Mouse (Mus musculus) kidney, postnatal 0 days (tissue): Measurements from ENCODE around the gene Rtl6. TPM values are rescaled to one million over a fixed set of nuclear protein-coding genes. Genes with fewer than 3 reads are reported as not detected.
A peak's percentile ranks its signal among the peaks of the same experiment; 100 is the strongest.

Experiments
- ATAC-seq: fragments of 200-750 bp; cut with Nextera tagmentation; replicated peaks from 2 replicates; pipeline ENCODE4 v1.8.0; 2017; ENCODE audit warnings: low read depth, moderate number of reproducible peaks, moderate TSS enrichment, moderate library complexity; ENCODE audit not compliant: low FRiP score
- DNase-seq: peaks from one replicate; pipeline ENCODE4 v3.0.0-alpha.2; 2016; ENCODE audit warnings: low spot score
- H3K27ac ChIP-seq: fragments of 300-500 bp; sonication (generic); 2 replicates; pipeline ENCODE4 v1.5.1; 2014; ENCODE audit warnings: mild to moderate bottlenecking
- H3K27me3 ChIP-seq: fragments of 300-500 bp; sonication (generic); 2 replicates; pipeline ENCODE4 v1.6.1; 2014; ENCODE audit warnings: low read length, mixed read lengths; ENCODE audit not compliant: insufficient read depth
- H3K36me3 ChIP-seq: fragments of 300-500 bp; sonication (generic); 2 replicates; pipeline ENCODE4 v1.6.1; 2014; ENCODE audit warnings: low read length, mixed read lengths; ENCODE audit not compliant: insufficient read depth
- H3K4me1 ChIP-seq: fragments of 300-500 bp; sonication (generic); replicated peaks from 2 replicates; pipeline ENCODE4 v1.6.1; 2014; ENCODE audit warnings: antibody characterized with exemption, low read length, mixed read lengths; ENCODE audit not compliant: insufficient read depth
- H3K4me2 ChIP-seq: fragments of 300-500 bp; sonication (generic); 2 replicates; pipeline ENCODE4 v1.6.1; 2014; ENCODE audit warnings: mild to moderate bottlenecking, low read length, moderate library complexity, mixed read lengths
- H3K4me3 ChIP-seq: fragments of 300-500 bp; sonication (generic); replicated peaks from 2 replicates; pipeline ENCODE4 v1.5.1; 2014; ENCODE audit warnings: low read depth, low read length
- H3K9ac ChIP-seq: fragments of 300-500 bp; sonication (generic); 2 replicates; pipeline ENCODE4 v1.6.1; 2014; ENCODE audit warnings: low read depth, low read length
- H3K9me3 ChIP-seq: fragments of 300-500 bp; sonication (generic); replicated peaks from 2 replicates; pipeline ENCODE4 v1.6.1; 2016; ENCODE audit warnings: low read length, inconsistent platforms, mixed read lengths
- CTCF ChIP-seq: IDR thresholded peaks from 2 replicates; pipeline ENCODE4 v1.5.1; 2016; ENCODE audit warnings: antibody characterized with exemption, low read depth, mild to moderate bottlenecking, moderate library complexity
- WGBS: fragments of 180-500 bp; shearing (Covaris S2); extraction: QIAGEN DNeasy Blood & Tissue Kit; methylation state at CpG from one replicate; pipeline ENCODE4 v1.1.7; 2014; 5-methylcytosine and 5-hydroxymethylcytosine counted together
- polyA plus RNA-seq: library from polyadenylated mRNA; unstranded; fragments of >200 nt; fragmentation: Nextera tagmentation; extraction: Ambion mirVana; gene quantifications from 2 replicates; pipeline ENCODE4 v1.2.1, GENCODE M21; 2015

Rtl6 gene
- 11.2 and 11.6 TPM in 2 replicates for polyA plus RNA-seq

DNA sequence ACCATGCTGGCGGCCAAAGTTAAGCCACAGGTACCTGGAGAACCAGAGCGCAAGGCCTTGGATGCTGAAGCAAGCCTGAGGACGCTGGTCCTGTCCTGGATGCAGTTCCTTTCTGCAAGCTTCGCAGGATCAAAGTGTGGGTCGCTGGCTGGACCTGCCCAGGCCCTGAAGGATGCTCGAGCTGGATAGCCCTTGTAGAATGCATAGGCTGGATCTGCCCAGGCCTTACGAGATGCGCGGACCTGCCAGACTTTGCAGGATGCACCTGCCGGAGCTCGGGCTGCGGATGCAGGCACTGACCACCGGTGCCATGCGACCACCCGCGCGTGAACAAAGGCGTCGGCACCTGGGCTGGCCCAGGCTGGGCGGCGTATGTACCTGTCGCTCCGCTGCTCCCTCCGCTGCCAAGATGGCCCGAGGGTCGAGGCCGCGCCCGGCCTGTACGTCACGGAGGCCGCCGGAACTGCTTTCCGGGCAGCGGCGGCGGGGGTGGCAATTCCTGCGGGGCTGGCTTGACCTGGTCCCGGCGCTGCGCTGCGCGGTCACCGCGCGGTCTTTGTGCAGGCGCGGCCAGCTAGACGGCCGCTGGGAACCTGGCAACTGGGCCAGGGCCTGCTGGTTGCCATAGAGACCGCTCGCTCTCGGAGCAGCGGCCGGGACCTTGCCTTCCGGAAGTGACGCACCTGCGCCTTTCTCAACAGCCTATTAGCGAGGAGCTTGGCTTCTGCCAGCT, at the start of gene Rtl6:
TSS of gene Rtl6 (minus strand) at position 635 of the 733 bp plus-strand sequence.
- ATAC-seq (peak; percentile 90), DNase-seq (peak; percentile 93)
- H3K4me3 ChIP-seq = peak within 1 kb of the TSS; percentile 52
- no peak for TF ChIP-seq CTCF
- no peaks in the 10 kb centered on the region for H3K27me3 ChIP-seq
- H3K36me3 ChIP-seq = no peaks in the 10 kb centered on the region
- peak within 1 kb of the TSS; percentile 72 for H3K9ac ChIP-seq
- no peaks in the 10 kb centered on the region for H3K9me3 ChIP-seq
- H3K4me2 ChIP-seq = peak within 1 kb of the TSS; percentile 71
- no peaks in the 10 kb centered on the region; the same call in 1 of the 2 replicates for H3K4me1 ChIP-seq
- 14% methylated on average over 50 of the region's 59 CpGs for WGBS
- H3K27ac ChIP-seq = peak within 1 kb of the TSS; percentile 72

GRCm38 (mm10) chr15:84603267-84603963, 45.8 kb upstream of the Rtl6 start:
- Histone ChIP-seq H3K9ac (no peak overlapping the region), H3K4me3 (no peak overlapping the region), H3K27me3 (no peaks in the 10 kb centered on the region), H3K9me3 (no peaks in the 10 kb centered on the region), H3K27ac (0 out of 2 replicates have a peak overlapping the region, but pooled peaks have one; percentile 13), H3K4me1 (no peaks in the 10 kb centered on the region; the same call in 1 of the 2 replicates), H3K4me2 (no peak overlapping the region), H3K36me3 (no peaks in the 10 kb centered on the region)
- TF ChIP-seq CTCF = no peak
- peak; percentile 82 for DNase-seq
- ATAC-seq = peak; percentile 62; the same call in 1 of the 2 replicates
- WGBS = 36% methylated on average over 8 of the region's 8 CpGs

- Histone ChIP-seq H3K27ac (no peak overlapping the region), H3K9me3 (no peaks in the 10 kb centered on the region), H3K4me2 (no peak overlapping the region), H3K36me3 (no peaks in the 10 kb centered on the region), H3K4me1 (no peaks in the 10 kb centered on the region; the same call in 1 of the 2 replicates), H3K4me3 (no peak overlapping the region), H3K9ac (no peak overlapping the region), H3K27me3 (no peaks in the 10 kb centered on the region)
- no peak for DNase-seq
- TF ChIP-seq CTCF = peak; percentile 33; the same call in 1 of the 2 replicates
- 80% methylated on average over 9 of the region's 9 CpGs for WGBS
- no peak for ATAC-seq
Observed at GRCm38 (mm10) chr15:84600977-84601595, 43.5 kb upstream of the Rtl6 start.

DNA sequence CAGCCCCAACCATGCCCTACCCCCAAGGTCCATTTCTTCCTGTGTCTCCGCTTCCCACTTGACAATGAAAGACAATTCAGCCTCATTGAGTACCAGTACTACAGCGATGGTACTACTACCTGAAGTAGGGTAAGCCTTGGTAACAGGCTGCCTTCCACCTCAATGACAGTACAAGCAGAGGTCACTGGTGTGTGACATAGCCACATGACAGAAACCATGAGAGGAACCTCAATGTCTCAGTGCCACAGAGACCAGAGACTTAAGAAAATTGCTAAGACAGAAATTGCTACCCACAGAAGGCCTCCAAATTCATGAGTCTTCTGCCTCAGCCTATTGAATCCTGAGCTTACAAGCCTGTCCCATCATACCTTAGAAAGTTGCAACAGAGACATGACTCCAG, 41.3 kb upstream of the Rtl6 start:
- Histone ChIP-seq H3K4me2 (no peak overlapping the region), H3K36me3 (no peaks in the 10 kb centered on the region), H3K9me3 (no peaks in the 10 kb centered on the region), H3K4me3 (no peak overlapping the region), H3K27me3 (no peaks in the 10 kb centered on the region), H3K4me1 (no peaks in the 10 kb centered on the region; the same call in 1 of the 2 replicates), H3K27ac (no peak overlapping the region), H3K9ac (no peak overlapping the region)
- DNase-seq = no peak
- no peak for ATAC-seq
- TF ChIP-seq CTCF = no peak
- WGBS = 82% methylated on average over 2 of the region's 2 CpGs

- Histone ChIP-seq H3K4me2 (no peak overlapping the region), H3K36me3 (no peaks in the 10 kb centered on the region), H3K4me3 (no peak overlapping the region), H3K9ac (no peak overlapping the region), H3K4me1 (no peaks in the 10 kb centered on the region), H3K27ac (no peak overlapping the region), H3K9me3 (no peaks in the 10 kb centered on the region), H3K27me3 (no peaks in the 10 kb centered on the region)
- TF ChIP-seq CTCF = no peak
- DNase-seq (no peak), ATAC-seq (no peak)
- WGBS = 95% methylated on average over 1 of the region's 1 CpGs
Observed at GRCm38 (mm10) chr15:84597816-84598215, 40.2 kb upstream of the Rtl6 start.

DNA sequence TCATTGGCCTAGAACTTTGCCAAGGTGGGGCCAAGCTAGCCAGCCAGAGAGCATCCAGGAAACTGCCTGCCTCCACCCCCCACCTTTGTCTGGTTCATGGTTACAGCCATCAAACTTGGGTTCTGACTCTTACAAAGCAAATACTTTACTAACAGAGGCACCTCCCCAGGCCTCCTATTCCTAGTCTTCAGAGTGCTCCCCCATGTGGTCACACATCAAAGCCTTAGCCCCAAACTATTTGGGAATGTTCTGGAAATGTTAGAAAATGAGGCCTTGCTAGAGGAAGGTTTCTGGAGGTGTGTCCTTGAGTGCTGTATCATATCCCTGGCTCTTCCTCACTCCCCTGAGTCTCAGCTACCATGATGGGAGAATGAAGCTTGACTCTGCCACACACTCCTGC, 39.4 kb upstream of the Rtl6 start:
- peak; percentile 59 for TF ChIP-seq CTCF
- Histone ChIP-seq H3K4me2 (no peak overlapping the region), H3K27ac (no peak overlapping the region), H3K36me3 (no peaks in the 10 kb centered on the region), H3K27me3 (no peaks in the 10 kb centered on the region), H3K9ac (no peak overlapping the region), H3K4me3 (no peak overlapping the region), H3K9me3 (no peaks in the 10 kb centered on the region), H3K4me1 (no peaks in the 10 kb centered on the region)
- ATAC-seq (no peak), DNase-seq (no peak)
